Comparison of ENCODE assay signal across 11 mouse cellular contexts in the genomic region with DNA sequence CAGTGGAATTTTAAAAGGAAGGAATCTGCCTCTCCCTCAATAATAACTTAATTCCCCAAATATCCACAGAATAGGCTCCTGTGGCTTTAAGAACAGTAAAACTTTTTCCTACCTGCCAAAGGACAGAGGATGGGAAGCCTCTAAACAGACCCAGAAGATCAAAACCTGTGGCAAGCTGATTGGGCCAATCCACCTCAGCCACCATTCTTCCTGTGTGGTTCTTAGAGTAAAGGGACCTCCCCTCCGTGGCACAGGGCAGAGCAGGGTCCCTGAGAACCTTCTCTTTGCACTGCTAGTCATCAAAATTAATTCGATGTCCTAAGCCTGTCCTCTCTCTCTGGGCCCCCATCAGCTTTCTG. TPM values are rescaled to one million over a fixed set of nuclear protein-coding genes. Genes with fewer than 3 reads are reported as not detected.
DNase-seq lines count a peak whose midpoint lies in the region; ATAC-seq and TF ChIP-seq lines count a peak whose summit lies in the region.
"Had no signal": no experiment of that assay in that cellular context is flagged by ENCODE, and none has a peak within 500 bp of the region (broad histone marks: within the 10 kb centered on the region; RNA-seq: fewer than 3 reads in every experiment).

No protein-coding gene starts in this region.

- H3K36me3 ChIP-seq in intestine, embryonic 14.5 days (ENCODE audit: control insufficient read depth, insufficient read depth, low read length): no peaks in the 10 kb centered on the region
- H3K36me3 ChIP-seq in intestine, postnatal 0 days (ENCODE audit: control insufficient read depth, insufficient read depth): no peaks in the 10 kb centered on the region
- H3K36me3 ChIP-seq in embryonic facial prominence, embryonic 13.5 days: no peaks in the 10 kb centered on the region
- no peaks in the 10 kb centered on the region for H3K36me3 ChIP-seq in midbrain, embryonic 14.5 days (ENCODE audit: control insufficient read depth, insufficient read depth, low read length)

- H3K27me3 ChIP-seq in intestine, embryonic 14.5 days (replicated peaks; ENCODE audit: control insufficient read depth, insufficient read depth, low read length): peaks cover 20% of the 10 kb centered on the region
- H3K27me3 ChIP-seq in intestine, postnatal 0 days (replicated peaks; ENCODE audit: control insufficient read depth, insufficient read depth, low read length): peaks cover 25% of the 10 kb centered on the region; the same call in 1 of the 2 replicates
- H3K27me3 ChIP-seq in embryonic facial prominence, embryonic 13.5 days: peaks cover 24% of the 10 kb centered on the region
- H3K27me3 ChIP-seq in midbrain, embryonic 14.5 days (ENCODE audit: control insufficient read depth, insufficient read depth, low read length): 0 out of 2 replicates have a peak, but pooled peaks cover 8% of the 10 kb centered on the region
- H3K27me3 ChIP-seq: Patski had no signal

- TF ChIP-seq CTCF in intestine, postnatal 0 days (IDR thresholded peaks at IDR 0.05; ENCODE audit: low read depth): no peak

- H3K4me2 ChIP-seq in intestine, embryonic 14.5 days (ENCODE audit: low read length): peak overlapping the region; percentile 6; the same call in 1 of the 2 replicates
- H3K4me2 ChIP-seq in intestine, postnatal 0 days (replicated peaks; ENCODE audit: low read depth): no peak overlapping the region; the same call in 1 of the 2 replicates
- peak overlapping the region; percentile 94; the same call in 1 of the 2 replicates for H3K4me2 ChIP-seq in embryonic facial prominence, embryonic 13.5 days
- H3K4me2 ChIP-seq in midbrain, embryonic 14.5 days (ENCODE audit: low read length): peak overlapping the region; percentile 79

- no peak overlapping the region for H3K27ac ChIP-seq in intestine, embryonic 14.5 days (ENCODE audit: low read depth)
- H3K27ac ChIP-seq in intestine, postnatal 0 days (ENCODE audit: low read depth, low read length): no peak overlapping the region
- no peak overlapping the region for H3K27ac ChIP-seq in embryonic facial prominence, embryonic 13.5 days
- no peak overlapping the region for H3K27ac ChIP-seq in midbrain, embryonic 14.5 days (replicated peaks; ENCODE audit: low read depth, low read length)

- H3K9me3 ChIP-seq in intestine, embryonic 14.5 days (ENCODE audit: control insufficient read depth, low read length): no peaks in the 10 kb centered on the region
- no peaks in the 10 kb centered on the region for H3K9me3 ChIP-seq in intestine, postnatal 0 days (ENCODE audit: control insufficient read depth)
- no peaks in the 10 kb centered on the region for H3K9me3 ChIP-seq in embryonic facial prominence, embryonic 13.5 days
- H3K9me3 ChIP-seq in midbrain, embryonic 14.5 days (ENCODE audit: control insufficient read depth, low read length): no peaks in the 10 kb centered on the region

- 53% methylated on average over 2 of the region's 2 CpGs for WGBS in intestine, embryonic 14.5 days
- 56% methylated on average over 2 of the region's 2 CpGs for WGBS in intestine, postnatal 0 days
- 38% methylated on average over 2 of the region's 2 CpGs for WGBS in embryonic facial prominence, embryonic 13.5 days
- 11% methylated on average over 2 of the region's 2 CpGs for WGBS in midbrain, embryonic 14.5 days

- no peak for ATAC-seq in intestine, embryonic 14.5 days (replicated peaks; ENCODE audit: low FRiP score, low TSS enrichment, low read depth)
- ATAC-seq in intestine, postnatal 0 days: no peak
- no peak for ATAC-seq in embryonic facial prominence, embryonic 13.5 days (ENCODE audit: insufficient number of reproducible peaks, insufficient read depth, low FRiP score, low TSS enrichment, low read depth)
- no peak for ATAC-seq in midbrain, embryonic 14.5 days (ENCODE audit: low FRiP score, low TSS enrichment)
- ATAC-seq: Patski had no signal

- DNase-seq in intestine, embryonic 14.5 days (ENCODE audit: low spot score): no peak
- DNase-seq in CD8-positive naive resting alpha-beta T cell, adult 2 months (ENCODE audit: low read depth in 2 of 2, low spot score in 2 of 2): peak; percentile 34 to 42
- no peak for DNase-seq in midbrain, embryonic 14.5 days
- no peak for DNase-seq in Muller cell, postnatal 12 days (ENCODE audit: inconsistent ontology term)
- DNase-seq in layer of hippocampus, postnatal 25 days (ENCODE audit: extremely low spot score in 1 of 2, low spot score in 1 of 2): no peak
- DNase-seq in adrenal gland, postnatal 25 days: no peak
- DNase-seq: kidney, adult 8-10 months; spleen, adult 18-20 months had no signal

- H3K4me1 ChIP-seq in intestine, embryonic 14.5 days (replicated peaks; ENCODE audit: control insufficient read depth, insufficient read depth, low read length): peaks cover 18% of the 10 kb centered on the region
- peaks cover 5% of the 10 kb centered on the region; the same call in 1 of the 2 replicates for H3K4me1 ChIP-seq in intestine, postnatal 0 days (replicated peaks; ENCODE audit: control insufficient read depth, insufficient read depth, low read length)
- H3K4me1 ChIP-seq in embryonic facial prominence, embryonic 13.5 days: peaks cover 23% of the 10 kb centered on the region
- H3K4me1 ChIP-seq in midbrain, embryonic 14.5 days (ENCODE audit: control insufficient read depth, insufficient read depth, low read length): peaks cover 17% of the 10 kb centered on the region

- H3K9ac ChIP-seq in intestine, embryonic 14.5 days (ENCODE audit: low read length): no peak overlapping the region
- no peak overlapping the region for H3K9ac ChIP-seq in intestine, postnatal 0 days (ENCODE audit: low read depth, low read length)
- H3K9ac ChIP-seq in embryonic facial prominence, embryonic 13.5 days: no peak overlapping the region
- H3K9ac ChIP-seq in midbrain, embryonic 14.5 days (replicated peaks; ENCODE audit: low read length): no peak overlapping the region

- H3K4me3 ChIP-seq in intestine, embryonic 14.5 days (ENCODE audit: low read depth, low read length): no peak overlapping the region
- no peak overlapping the region for H3K4me3 ChIP-seq in intestine, postnatal 0 days (ENCODE audit: low read depth, low read length)
- H3K4me3 ChIP-seq in embryonic facial prominence, embryonic 13.5 days: no peak overlapping the region
- peak overlapping the region; percentile 62 for H3K4me3 ChIP-seq in midbrain, embryonic 14.5 days (replicated peaks; ENCODE audit: low read depth, low read length)

RNA-seq across cellular contexts. Expression of gene Slco3a1, which starts 2.6 kb away (rescaled TPM):
- 6.8 and 7.9 TPM in 2 replicates for polyA plus RNA-seq in intestine, embryonic 14.5 days (2014; fragmentation: Nextera tagmentation; extraction: Ambion mirVana)
- polyA plus RNA-seq in intestine, postnatal 0 days (2015; fragmentation: Nextera tagmentation; extraction: Ambion mirVana): 7.4 and 8.1 TPM in 2 replicates
- 11.3 and 11.6 TPM in 2 replicates for polyA plus RNA-seq in embryonic facial prominence, embryonic 13.5 days (2015; fragmentation: Nextera tagmentation; extraction: Ambion mirVana)
- 18.9 and 25.4 TPM in 2 replicates for polyA plus RNA-seq in midbrain, embryonic 14.5 days (2014; fragmentation: Nextera tagmentation; extraction: Ambion mirVana)
- total RNA-seq in layer of hippocampus, postnatal 25 days (2021): 10 to 100 TPM; 53.9 to 56.2 TPM
- 24.5 and 37.3 TPM in 2 replicates for total RNA-seq in adrenal gland, postnatal 25 days (2021)

Comparison
In these comparisons a context has a peak if more than half of its experiments do, and no peak if none do; other contexts are left out.
1. DNase-seq: peak in CD8-positive naive resting alpha-beta T cell, adult 2 months (2 of 2); none in intestine, embryonic 14.5 days (single experiment), midbrain, embryonic 14.5 days (single experiment), Muller cell, postnatal 12 days (single experiment), layer of hippocampus, postnatal 25 days (0 of 2) and adrenal gland, postnatal 25 days (single experiment).